Mouse (Mus musculus) v-Abl transformed pro-B cells (cell line): ENCODE measurements around the gene Tmem156.

Experiments
- in situ Hi-C, 2 experiments: fragments of 400-800 bp; cut with MboI; formaldehyde crosslinking; loops; one replicate each; pipeline ENCODE4 v1.15.1; 2025; ENCODE audit not compliant: unreplicated experiment in 2 of 2

The Tmem156 gene

DNA sequence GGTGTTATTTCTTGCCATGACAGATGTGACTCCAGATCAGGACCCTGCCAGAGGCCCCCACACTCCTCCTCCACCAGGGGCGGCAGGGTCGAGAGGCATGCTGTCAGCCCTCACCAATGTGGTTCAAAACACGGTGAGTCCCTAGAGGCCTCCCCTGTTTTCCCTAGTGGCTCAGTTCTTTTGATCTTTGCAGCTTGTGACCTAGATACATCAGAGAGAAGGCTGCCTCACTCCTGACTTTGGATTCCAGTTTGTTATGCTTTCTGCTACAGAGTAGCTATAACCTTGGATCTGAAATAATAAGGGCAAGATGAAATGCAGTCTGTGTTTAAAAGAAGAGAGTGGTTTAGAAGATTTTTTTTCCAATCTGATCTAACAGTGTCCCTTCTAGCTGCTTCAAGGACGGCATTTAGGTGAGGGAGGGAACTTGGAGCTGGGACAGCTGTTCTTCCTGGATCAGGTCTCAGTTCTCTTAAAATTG lies 85.9 kb downstream of the Tmem156 start:
- in situ Hi-C loops, result loop anchor here (10.0 to 25.0 kb wide), 5 partner anchors 121 to 689 kb away; partner anchors contain the start of genes Lias (in 2 of the 2), Rpl9 (in 2 of the 2) and Pds5a (in 1 of the 2)

DNA sequence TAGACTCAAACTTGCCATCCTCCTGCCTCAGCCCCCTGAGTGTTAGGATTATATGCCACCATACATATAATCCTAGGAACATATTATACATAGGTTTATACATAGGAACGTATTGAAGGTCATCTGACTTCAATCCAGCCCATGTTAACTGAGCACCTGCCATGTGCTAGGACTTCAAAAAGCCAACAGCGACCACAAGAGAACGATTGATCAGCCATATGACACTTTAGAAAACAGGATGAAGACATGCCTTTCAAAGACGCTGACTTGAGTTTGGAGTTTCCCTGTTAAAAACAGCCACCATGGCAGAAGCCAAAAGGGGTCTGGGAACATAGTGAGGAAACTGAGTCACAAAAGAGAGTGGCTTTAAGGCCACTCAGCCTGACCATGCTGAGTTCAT lies 86.7 kb downstream of the Tmem156 start:
- in situ Hi-C loops, result loop anchor here (10.0 to 25.0 kb wide), 5 partner anchors 120 to 690 kb away; partner anchors contain the start of genes Lias (in 2 of the 2), Rpl9 (in 2 of the 2) and Pds5a (in 1 of the 2)
